Mouse (Mus musculus) mesoderm, embryonic 11.5 days (tissue): ENCODE measurements around the gene Kctd7.
A peak's percentile ranks its signal among the peaks of the same experiment; 100 is the strongest.

Experiments used
- DNase-seq: peaks from one replicate; pipeline ENCODE4 v3.0.0-alpha.2; 2012; ENCODE audit warnings: low read depth, low spot score

Kctd7 gene

GRCm38 (mm10) chr5:130144334-130145312 lies at the start of gene Kctd7:
Gene Kctd7, plus strand, starts transcription at chr5:130144861.
- DNase-seq: peak; percentile 98

GRCm38 (mm10) chr5:130096754-130097153 lies 47.9 kb upstream of the Kctd7 start:
- DNase-seq: no peak

GRCm38 (mm10) chr5:130097837-130098236 lies 46.8 kb upstream of the Kctd7 start:
- DNase-seq: no peak

- DNase-seq: no peak
Observed at GRCm38 (mm10) chr5:130101724-130102123, 42.9 kb upstream of the Kctd7 start.

- DNase-seq: no peak
Observed at GRCm38 (mm10) chr5:130109348-130109747, 35.3 kb upstream of the Kctd7 start.

- DNase-seq: no peak
Observed at GRCm38 (mm10) chr5:130110632-130111464, 33.8 kb upstream of the Kctd7 start.

- no peak for DNase-seq
Observed at GRCm38 (mm10) chr5:130112653-130113052, 32.0 kb upstream of the Kctd7 start.

GRCm38 (mm10) chr5:130116116-130116515 lies 28.5 kb upstream of the Kctd7 start:
- no peak for DNase-seq

GRCm38 (mm10) chr5:130116857-130117256 lies 27.8 kb upstream of the Kctd7 start:
- no peak for DNase-seq

- no peak for DNase-seq
Observed at GRCm38 (mm10) chr5:130117932-130118331, 26.7 kb upstream of the Kctd7 start.

GRCm38 (mm10) chr5:130119236-130119635 lies 25.4 kb upstream of the Kctd7 start:
- DNase-seq: no peak

- DNase-seq: no peak
Observed at GRCm38 (mm10) chr5:130120070-130120736, 24.5 kb upstream of the Kctd7 start.

- DNase-seq: no peak
Observed at GRCm38 (mm10) chr5:130120904-130121303, 23.8 kb upstream of the Kctd7 start.

GRCm38 (mm10) chr5:130122355-130122754 lies 22.3 kb upstream of the Kctd7 start:
- no peak for DNase-seq

GRCm38 (mm10) chr5:130124271-130124670 lies 20.4 kb upstream of the Kctd7 start:
- DNase-seq: no peak

- DNase-seq: no peak
Observed at GRCm38 (mm10) chr5:130128686-130129523, 15.8 kb upstream of the Kctd7 start.

- DNase-seq: no peak
Observed at GRCm38 (mm10) chr5:130129524-130129793, 15.2 kb upstream of the Kctd7 start.

GRCm38 (mm10) chr5:130136597-130136996 lies 8.1 kb upstream of the Kctd7 start:
- DNase-seq: no peak

- DNase-seq: peak; percentile 75
Observed at GRCm38 (mm10) chr5:130139393-130139792, 5.3 kb upstream of the Kctd7 start.

- DNase-seq: no peak
Observed at GRCm38 (mm10) chr5:130141138-130141537, 3.5 kb upstream of the Kctd7 start.

- DNase-seq: no peak
Observed at GRCm38 (mm10) chr5:130142041-130142440, 2.6 kb upstream of the Kctd7 start.
